Mouse (Mus musculus) frontal cortex, postnatal 25 days (tissue): ENCODE data around the gene Ramac.

ENCODE experiments used
- DNase-seq, 2 experiments: peaks; one replicate each; pipeline ENCODE4 v3.0.0; 2022; ENCODE audit warnings: low spot score in 2 of 2

Gene Ramac

GRCm38 (mm10) chr7:81762180-81763109 is at the start of gene Ramac:
Gene Ramac, plus strand, starts transcription at chr7:81762925.
- peak; percentile 66 to 67 for DNase-seq

- DNase-seq = no peak
Measured at GRCm38 (mm10) chr7:81718657-81719056, 44.1 kb upstream of the Ramac start.

GRCm38 (mm10) chr7:81719216-81719661 is 43.5 kb upstream of the Ramac start:
- no peak for DNase-seq

GRCm38 (mm10) chr7:81721271-81721670 is 41.5 kb upstream of the Ramac start:
- no peak for DNase-seq

- no peak for DNase-seq
Measured at GRCm38 (mm10) chr7:81723851-81724250, 38.9 kb upstream of the Ramac start.

GRCm38 (mm10) chr7:81725986-81726727 is 36.6 kb upstream of the Ramac start:
- no peak for DNase-seq

- DNase-seq = no peak
Measured at GRCm38 (mm10) chr7:81726728-81727005, 36.1 kb upstream of the Ramac start.

GRCm38 (mm10) chr7:81727716-81728115 is 35.0 kb upstream of the Ramac start:
- no peak for DNase-seq

- no peak for DNase-seq
Measured at GRCm38 (mm10) chr7:81729787-81730186, 32.9 kb upstream of the Ramac start.

GRCm38 (mm10) chr7:81731181-81731651 is 31.5 kb upstream of the Ramac start:
- no peak for DNase-seq

- no peak for DNase-seq
Measured at GRCm38 (mm10) chr7:81732183-81733089, 30.3 kb upstream of the Ramac start.

- no peak for DNase-seq
Measured at GRCm38 (mm10) chr7:81735300-81736048, 27.3 kb upstream of the Ramac start.

- DNase-seq = no peak
Measured at GRCm38 (mm10) chr7:81738720-81739385, 23.9 kb upstream of the Ramac start.

- no peak for DNase-seq
Measured at GRCm38 (mm10) chr7:81740010-81740409, 22.7 kb upstream of the Ramac start.

GRCm38 (mm10) chr7:81744145-81744544 is 18.6 kb upstream of the Ramac start:
- DNase-seq = no peak

- DNase-seq = no peak
Measured at GRCm38 (mm10) chr7:81747956-81748355, 14.8 kb upstream of the Ramac start.

- no peak for DNase-seq
Measured at GRCm38 (mm10) chr7:81763110-81763845, 553 bp downstream of the Ramac start.

GRCm38 (mm10) chr7:81772786-81773539 is 10.2 kb downstream of the Ramac start:
- no peak for DNase-seq

- DNase-seq = no peak
Measured at GRCm38 (mm10) chr7:81775325-81775724, 12.6 kb downstream of the Ramac start.
